Comparison of ENCODE assay signal across 28 mouse cellular contexts in genomic region chr9:50106551-50106950, GRCm38 (mm10).
DNase-seq lines count a peak whose midpoint lies in the region; ATAC-seq and TF ChIP-seq lines count a peak whose summit lies in the region.
"Had no signal": no experiment of that assay in that cellular context is flagged by ENCODE, and none has a peak within 500 bp of the region (broad histone marks: within the 10 kb centered on the region; RNA-seq: fewer than 3 reads in every experiment).

No protein-coding gene starts in this region.

- peak; percentile 21 for DNase-seq in hindbrain, embryonic 11.5 days (ENCODE audit: low spot score)
- peak; percentile 28 for DNase-seq in R1 (ENCODE audit: low read depth, low spot score)
- peak; percentile 26 for DNase-seq in brain, adult 2 months (ENCODE audit: low read depth, low spot score)
- no peak for DNase-seq in adipocyte (ENCODE audit: low spot score)
- DNase-seq in gastrocnemius, adult 2 months, result no peak
- DNase-seq: adrenal gland, adult 2 months; cerebellum, adult 18-20 months; cerebellum, postnatal 14 days; gastrocnemius, postnatal 14 days; heart, adult 2 months; kidney, adult 8-10 months; kidney, postnatal 14 days; liver; lung, postnatal 36 days; right cerebral cortex, adult 18-20 months; thymus, adult 18-20 months; thymus, postnatal 36 days had no signal

- no peaks in the 10 kb centered on the region for H3K9me3 ChIP-seq in hindbrain, embryonic 11.5 days (ENCODE audit: control insufficient read depth, low read length)
- H3K9me3 ChIP-seq in hindbrain, embryonic 12.5 days (replicated peaks), result no peaks in the 10 kb centered on the region
- H3K9me3 ChIP-seq in midbrain, embryonic 16.5 days (replicated peaks; ENCODE audit: control insufficient read depth, low read length, poor library complexity, severe bottlenecking), result no peaks in the 10 kb centered on the region
- H3K9me3 ChIP-seq: heart, embryonic 13.5 days; intestine, embryonic 15.5 days; limb, embryonic 10.5 days; liver, embryonic 15.5 days; lung, embryonic 15.5 days; megakaryocyte, embryonic 14.5 days; neural tube, embryonic 13.5 days had no signal

- H3K36me3 ChIP-seq in hindbrain, embryonic 11.5 days (ENCODE audit: control insufficient read depth, insufficient read depth, low read length), result no peaks in the 10 kb centered on the region
- H3K36me3 ChIP-seq in hindbrain, embryonic 12.5 days, result no peaks in the 10 kb centered on the region
- no peaks in the 10 kb centered on the region for H3K36me3 ChIP-seq in midbrain, embryonic 16.5 days (ENCODE audit: control insufficient read depth, insufficient read depth, low read length)
- H3K36me3 ChIP-seq: heart, embryonic 13.5 days; intestine, embryonic 15.5 days; limb, embryonic 10.5 days; liver, embryonic 15.5 days; lung, embryonic 15.5 days; neural tube, embryonic 13.5 days had no signal

- H3K4me3 ChIP-seq in hindbrain, embryonic 11.5 days (ENCODE audit: low read depth, low read length), result no peak overlapping the region
- no peak overlapping the region for H3K4me3 ChIP-seq in hindbrain, embryonic 12.5 days
- H3K4me3 ChIP-seq in midbrain, embryonic 16.5 days (ENCODE audit: low read depth, low read length), result no peak overlapping the region
- H3K4me3 ChIP-seq in gastrocnemius, adult 2 months, result no peak overlapping the region
- H3K4me3 ChIP-seq: heart, adult 2 months; heart, embryonic 13.5 days; intestine, embryonic 15.5 days; layer of hippocampus, adult 2 months; limb, embryonic 10.5 days; liver, embryonic 15.5 days; lung, embryonic 15.5 days; megakaryocyte, embryonic 14.5 days; neural tube, embryonic 13.5 days had no signal

- TF ChIP-seq CTCF in gastrocnemius, adult 2 months (IDR thresholded peaks at IDR 0.05), result no peak

- no peak overlapping the region for H3K4me2 ChIP-seq in hindbrain, embryonic 11.5 days (replicated peaks; ENCODE audit: low read depth, low read length)
- H3K4me2 ChIP-seq in hindbrain, embryonic 12.5 days (replicated peaks), result no peak overlapping the region
- no peak overlapping the region for H3K4me2 ChIP-seq in midbrain, embryonic 16.5 days (ENCODE audit: low read length)
- H3K4me2 ChIP-seq: heart, embryonic 13.5 days; hindbrain, embryonic 14.5 days; intestine, embryonic 15.5 days; liver, embryonic 15.5 days; lung, embryonic 15.5 days; neural tube, embryonic 13.5 days had no signal

- intact Hi-C loops in gastrocnemius, adult 2 months (cut with DNase I), result no loop called here

- WGBS in hindbrain, embryonic 11.5 days, result 37% methylated on average over 4 of the region's 4 CpGs
- WGBS in hindbrain, embryonic 12.5 days, result 35% methylated on average over 4 of the region's 4 CpGs
- 31% methylated on average over 4 of the region's 4 CpGs for WGBS in midbrain, embryonic 16.5 days

- H3K27me3 ChIP-seq in hindbrain, embryonic 11.5 days (ENCODE audit: control insufficient read depth, insufficient read depth, low read length), result no peaks in the 10 kb centered on the region
- H3K27me3 ChIP-seq in hindbrain, embryonic 12.5 days, result no peaks in the 10 kb centered on the region
- H3K27me3 ChIP-seq in midbrain, embryonic 16.5 days (ENCODE audit: control insufficient read depth, insufficient read depth, low read depth, low read length), result no peaks in the 10 kb centered on the region
- H3K27me3 ChIP-seq: heart, embryonic 13.5 days; intestine, embryonic 15.5 days; liver, embryonic 15.5 days; lung, embryonic 15.5 days; megakaryocyte, embryonic 14.5 days; neural tube, embryonic 13.5 days had no signal

- no peak overlapping the region for H3K9ac ChIP-seq in hindbrain, embryonic 11.5 days (ENCODE audit: low read depth, low read length)
- no peak overlapping the region for H3K9ac ChIP-seq in hindbrain, embryonic 12.5 days
- no peak overlapping the region for H3K9ac ChIP-seq in midbrain, embryonic 16.5 days (ENCODE audit: low read depth, low read length)
- H3K9ac ChIP-seq: heart, embryonic 13.5 days; hindbrain, embryonic 14.5 days; intestine, embryonic 15.5 days; liver, embryonic 15.5 days; lung, embryonic 15.5 days; neural tube, embryonic 13.5 days had no signal

- ATAC-seq in hindbrain, embryonic 11.5 days (ENCODE audit: low FRiP score), result peak; percentile 71
- ATAC-seq in hindbrain, embryonic 12.5 days (ENCODE audit: low FRiP score), result no peak; the same call in 1 of the 2 replicates
- no peak for ATAC-seq in midbrain, embryonic 16.5 days
- ATAC-seq: intestine, embryonic 15.5 days had no signal

- H3K4me1 ChIP-seq in hindbrain, embryonic 11.5 days (replicated peaks; ENCODE audit: control insufficient read depth, insufficient read depth, low read length), result no peaks in the 10 kb centered on the region; the same call in 1 of the 2 replicates
- H3K4me1 ChIP-seq in hindbrain, embryonic 12.5 days, result peaks cover 5% of the 10 kb centered on the region; the same call in 1 of the 2 replicates
- H3K4me1 ChIP-seq in midbrain, embryonic 16.5 days (ENCODE audit: control insufficient read depth, insufficient read depth, low read length), result peaks cover 9% of the 10 kb centered on the region
- H3K4me1 ChIP-seq: heart, embryonic 13.5 days; intestine, embryonic 15.5 days; liver, embryonic 15.5 days; lung, embryonic 15.5 days; megakaryocyte, embryonic 14.5 days had no signal

- no peak overlapping the region for H3K27ac ChIP-seq in hindbrain, embryonic 11.5 days (ENCODE audit: low read depth, low read length)
- no peak overlapping the region for H3K27ac ChIP-seq in hindbrain, embryonic 12.5 days
- peak overlapping the region; percentile 60 for H3K27ac ChIP-seq in midbrain, embryonic 16.5 days (ENCODE audit: low read length)
- no peak overlapping the region for H3K27ac ChIP-seq in gastrocnemius, adult 2 months
- H3K27ac ChIP-seq: heart, adult 2 months; heart, embryonic 13.5 days; hindbrain, embryonic 14.5 days; intestine, embryonic 15.5 days; layer of hippocampus, adult 2 months; limb, embryonic 10.5 days; liver, embryonic 15.5 days; lung, embryonic 15.5 days; neural tube, embryonic 13.5 days had no signal

Comparison
In these comparisons a context has a peak if more than half of its experiments do, and no peak if none do; other contexts are left out.
1. DNase-seq: peak in hindbrain, embryonic 11.5 days (single experiment), R1 (single experiment) and brain, adult 2 months (single experiment); none in adipocyte (single experiment) and gastrocnemius, adult 2 months (single experiment).